Mouse (Mus musculus): ENCODE data around the gene Vmn2r91. TPM values are rescaled to one million over a fixed set of nuclear protein-coding genes. Genes with fewer than 3 reads are reported as not detected.
"Not testable (repeated sequence)": the region's sequence is repeated elsewhere in the genome, so short reads cannot be mapped to it uniquely, and the experiment has no call there.

The Vmn2r91 gene
- not detected for total RNA-seq (2021)
- long read RNA-seq: 0 reads

- DNase-seq (ENCODE audit: low spot score in 2 of 2): not testable (repeated sequence)
These were observed at the start of gene Vmn2r91 for GRCm38 (mm10) chr17:18084716-18085115. TSS of gene Vmn2r91 (plus strand) at chr17:18085016.

DNA sequence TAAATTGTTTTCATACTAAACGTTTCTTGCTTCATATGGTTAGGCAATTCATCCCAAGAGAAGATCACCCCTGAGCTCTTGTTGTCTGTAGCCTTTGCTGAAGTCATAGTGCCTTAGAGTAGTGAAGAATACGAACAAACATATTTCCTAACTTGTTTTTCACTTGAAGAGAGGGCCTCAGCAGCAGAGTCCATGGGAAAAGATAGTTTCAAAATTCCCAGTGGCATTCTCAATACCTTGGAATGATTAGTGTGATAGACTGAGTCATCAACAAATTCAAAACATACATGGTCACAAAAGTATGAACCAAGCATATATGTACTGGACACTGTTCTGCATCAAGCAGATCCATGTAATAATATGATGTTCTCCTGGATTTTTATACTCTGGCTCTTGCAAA, 35.7 kb upstream of the Vmn2r91 start, which contains the start of gene Vmn2r124:
Gene Vmn2r124 (plus strand): TSS at position 301 of the 400 bp plus-strand sequence.
- DNase-seq (ENCODE audit: low spot score in 2 of 2): no peak

DNA sequence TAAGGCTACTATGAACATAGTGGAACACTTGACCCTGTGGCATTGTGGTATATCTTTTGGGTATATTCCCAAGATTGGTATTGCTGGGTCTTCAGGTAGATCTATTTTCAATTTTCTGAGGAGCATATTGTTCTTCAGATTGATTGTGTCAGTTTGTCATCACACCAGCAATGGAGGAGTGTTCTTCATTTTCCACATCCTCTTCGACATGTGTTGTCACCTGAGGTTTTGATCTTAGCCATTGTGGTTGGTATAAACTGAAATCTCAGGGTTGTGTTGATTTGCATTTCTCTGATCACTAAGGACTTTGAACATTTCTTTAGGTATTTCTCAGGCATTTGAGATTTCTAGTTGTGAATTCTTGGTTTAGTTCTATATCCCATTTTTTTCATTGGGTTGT, 10.8 kb downstream of the Vmn2r91 start:
- DNase-seq (ENCODE audit: low spot score in 2 of 2): not testable (repeated sequence)

- DNase-seq (ENCODE audit: low spot score in 2 of 2): not testable (repeated sequence)
These were observed 17.4 kb downstream of the Vmn2r91 start for GRCm38 (mm10) chr17:18102265-18102664.

DNA sequence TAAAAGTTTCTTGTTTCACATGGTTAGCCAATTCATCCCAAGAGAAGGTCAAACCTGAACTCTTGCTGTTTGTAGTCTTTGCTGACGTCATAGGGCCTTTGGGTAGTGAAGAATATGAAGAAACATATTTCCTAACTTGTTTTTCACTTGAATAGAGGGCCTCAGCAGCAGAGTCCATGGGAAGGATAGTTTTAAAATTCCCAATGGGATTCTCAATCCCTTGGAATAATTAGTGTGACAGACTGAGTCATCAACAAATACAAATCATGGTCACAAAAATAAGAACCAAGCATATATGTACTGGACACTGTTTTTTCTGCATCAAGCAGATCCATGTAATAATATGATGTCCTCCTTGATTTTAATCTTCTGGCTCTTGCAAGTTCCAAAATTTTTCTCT, 66.8 kb downstream of the Vmn2r91 start, which contains the start of gene Vmn2r92:
Gene Vmn2r92 (plus strand): TSS at position 301 of the 400 bp plus-strand sequence.
- DNase-seq (ENCODE audit: low spot score in 2 of 2): not testable (repeated sequence)

- not testable (repeated sequence) for DNase-seq (ENCODE audit: low spot score in 2 of 2)
These were observed 76.4 kb downstream of the Vmn2r91 start for GRCm38 (mm10) chr17:18161194-18161593.

Other genes starting within 250 kb of the Vmn2r91 start
- under 1 TPM; 0.20 to 0.67 TPM for gene Has1, start 229.8 kb upstream of the Vmn2r91 start, total RNA-seq (2021)
- gene Fpr1, start 201.1 kb upstream of the Vmn2r91 start, total RNA-seq (2021): not detected
- gene Fpr2, start 197.2 kb upstream of the Vmn2r91 start, total RNA-seq (2021): not detected
- gene Fpr3, start 197.2 kb upstream of the Vmn2r91 start, total RNA-seq (2021): not detected
- gene Fpr-rs4, start 63.3 kb upstream of the Vmn2r91 start, total RNA-seq (2021): not detected
- under 1 TPM in 1 of 2 experiments, not detected in 1; 0.05 TPM for gene Vmn2r124, start 35.6 kb upstream of the Vmn2r91 start, total RNA-seq (2021)
- gene Vmn2r92, start 66.9 kb downstream of the Vmn2r91 start, total RNA-seq (2021): not detected
- gene Vmn2r94, start 192.7 kb downstream of the Vmn2r91 start, total RNA-seq (2021): not detected
- not detected for gene Vmn2r93, start 213.1 kb downstream of the Vmn2r91 start, total RNA-seq (2021)